Mouse (Mus musculus): ENCODE measurements around the gene Krt24.

DNA sequence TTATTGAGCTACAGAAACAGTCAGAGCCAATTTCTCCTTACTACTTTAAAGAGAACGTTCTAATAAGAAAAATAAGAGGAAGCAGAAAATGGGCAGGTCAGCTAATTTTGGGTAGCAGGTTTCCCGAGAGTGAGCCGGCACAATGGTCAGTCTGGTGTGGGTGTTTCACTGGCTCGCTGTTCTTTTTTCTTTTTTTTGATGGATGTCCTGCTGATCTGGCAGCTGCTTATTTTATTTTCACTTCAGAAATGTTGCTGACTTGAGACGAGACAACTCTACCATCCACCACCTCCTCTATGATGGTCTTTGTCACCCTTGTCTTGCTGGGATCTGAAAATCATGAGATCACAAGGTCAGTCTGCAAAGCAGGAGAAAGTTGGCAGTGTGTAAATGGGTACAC lies 5.1 kb downstream of the Krt24 start:
- TF ChIP-seq E2F4 (IDR thresholded peaks at IDR 0.05; ENCODE audit: insufficient read depth) = no peak
- TF ChIP-seq MAX (IDR thresholded peaks at IDR 0.05; ENCODE audit: low read depth) = no peak
- no peak for TF ChIP-seq POLR2A (IDR thresholded peaks at IDR 0.05; ENCODE audit: insufficient read length, low read depth)
- no peak for TF ChIP-seq CEBPB (IDR thresholded peaks at IDR 0.05; ENCODE audit: insufficient read depth, poor library complexity, severe bottlenecking)
- TF ChIP-seq USF1 (IDR thresholded peaks at IDR 0.05; ENCODE audit: low read depth) = no peak
